Mouse (Mus musculus): ENCODE measurements around the gene Tm4sf4. TPM values are rescaled to one million over a fixed set of nuclear protein-coding genes. Genes with fewer than 3 reads are reported as not detected.

Gene Tm4sf4
- polyA plus RNA-seq (2012; rRNA removed) = 0.12 and 0.13 TPM in 2 replicates

DNA sequence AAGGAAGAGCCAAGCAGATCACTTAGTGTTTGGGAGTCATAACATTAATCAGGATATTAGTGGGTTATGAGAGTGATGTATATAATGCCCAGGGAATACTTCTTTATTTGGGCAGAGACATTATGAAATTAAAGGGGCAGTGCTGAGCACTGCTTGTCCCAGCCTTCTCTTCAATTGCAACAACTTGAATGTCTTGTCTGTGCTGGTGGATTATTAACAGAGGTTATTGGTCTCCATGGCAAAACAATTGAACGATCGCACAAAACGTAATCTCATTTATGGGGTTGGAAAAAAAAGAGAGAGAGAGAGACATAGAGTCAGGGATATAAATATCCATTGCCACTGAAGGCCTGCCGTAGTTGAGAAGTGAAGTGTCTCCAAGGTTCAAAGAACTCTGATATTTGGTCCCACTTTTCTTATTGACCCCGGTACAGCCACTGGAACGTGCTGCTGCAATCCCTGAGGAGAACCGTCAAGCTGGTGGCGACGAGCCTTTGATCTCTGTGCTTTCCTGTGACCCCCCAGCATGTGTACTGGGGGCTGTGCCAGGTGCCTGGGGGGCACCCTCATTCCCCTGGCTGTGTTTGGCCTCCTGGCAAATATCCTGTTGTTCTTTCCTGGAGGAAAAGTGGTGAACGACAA lies at the start of gene Tm4sf4:
Gene Tm4sf4 (plus strand): TSS at position 226 of the 642 bp plus-strand sequence.
- no peaks in the 10 kb centered on the region for H3K36me3 ChIP-seq (ENCODE audit: control insufficient read depth, insufficient read depth, low read length)
- no peaks in the 10 kb centered on the region for H3K27me3 ChIP-seq (ENCODE audit: control insufficient read depth, insufficient read depth, low read length)
- no peaks in the 10 kb centered on the region for H3K4me1 ChIP-seq (ENCODE audit: control insufficient read depth, insufficient read depth, insufficient read length)
- TF ChIP-seq CTCF (IDR thresholded peaks at IDR 0.05; ENCODE audit: extremely low read depth, insufficient read depth, insufficient read length, insufficient replicate concordance) = no peak
- no peak for TF ChIP-seq POLR2A (IDR thresholded peaks at IDR 0.05; ENCODE audit: low read depth, low read length)
- no peak within 1 kb of the TSS for H3K4me3 ChIP-seq (ENCODE audit: extremely low read depth, insufficient read depth, insufficient read length)
- no peak for DNase-seq (ENCODE audit: low read depth in 1 of 2, low spot score in 2 of 2)
- 89% methylated on average over 10 of the region's 10 CpGs for WGBS
- no peak within 1 kb of the TSS for H3K27ac ChIP-seq (ENCODE audit: insufficient read depth, low read length)

- no peaks in the 10 kb centered on the region for H3K27me3 ChIP-seq (ENCODE audit: control insufficient read depth, insufficient read depth, low read length)
- no peak for DNase-seq (ENCODE audit: low read depth in 1 of 2, low spot score in 2 of 2)
- H3K4me1 ChIP-seq (ENCODE audit: control insufficient read depth, insufficient read depth, insufficient read length) = no peaks in the 10 kb centered on the region
- no peak for TF ChIP-seq CTCF (IDR thresholded peaks at IDR 0.05; ENCODE audit: extremely low read depth, insufficient read depth, insufficient read length, insufficient replicate concordance)
- H3K4me3 ChIP-seq (ENCODE audit: extremely low read depth, insufficient read depth, insufficient read length) = no peak overlapping the region; the same call in 1 of the 2 replicates
- WGBS = 89% methylated on average over 6 of the region's 6 CpGs
- H3K36me3 ChIP-seq (ENCODE audit: control insufficient read depth, insufficient read depth, low read length) = no peaks in the 10 kb centered on the region
- no peak overlapping the region for H3K27ac ChIP-seq (ENCODE audit: insufficient read depth, low read length)
Measured at GRCm38 (mm10) chr3:57386423-57386822, 38.7 kb upstream of the Tm4sf4 start.

DNA sequence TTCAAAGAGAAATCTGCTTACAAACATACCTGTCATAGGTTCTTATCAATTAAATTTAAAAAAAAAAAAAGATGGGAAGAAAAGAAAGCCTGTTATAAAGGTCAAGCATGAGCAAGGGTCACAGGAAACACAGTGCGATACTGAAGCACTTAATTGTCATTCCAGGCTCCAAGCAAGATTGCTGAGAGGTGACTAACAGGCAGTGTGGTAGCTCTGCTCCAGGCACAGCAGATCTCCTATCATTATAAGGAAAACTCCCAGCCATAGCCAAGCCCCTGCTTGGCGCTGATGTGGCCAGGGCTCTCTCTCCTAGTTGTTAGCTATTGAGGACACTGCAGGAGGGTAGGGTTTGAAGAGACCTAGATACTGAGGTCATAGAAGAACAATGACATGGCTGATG lies 38.2 kb upstream of the Tm4sf4 start:
- H3K4me3 ChIP-seq (ENCODE audit: extremely low read depth, insufficient read depth, insufficient read length) = no peak overlapping the region
- DNase-seq (ENCODE audit: low read depth in 1 of 2, low spot score in 2 of 2) = no peak
- no peak overlapping the region for H3K27ac ChIP-seq (ENCODE audit: insufficient read depth, low read length)
- no peak for TF ChIP-seq POLR2A (IDR thresholded peaks at IDR 0.05; ENCODE audit: low read depth, low read length)
- no peak for TF ChIP-seq CTCF (IDR thresholded peaks at IDR 0.05; ENCODE audit: extremely low read depth, insufficient read depth, insufficient read length, insufficient replicate concordance)
- H3K27me3 ChIP-seq (ENCODE audit: control insufficient read depth, insufficient read depth, low read length) = no peaks in the 10 kb centered on the region
- no peaks in the 10 kb centered on the region for H3K4me1 ChIP-seq (ENCODE audit: control insufficient read depth, insufficient read depth, insufficient read length)
- H3K36me3 ChIP-seq (ENCODE audit: control insufficient read depth, insufficient read depth, low read length) = no peaks in the 10 kb centered on the region
- 75% methylated on average over 2 of the region's 2 CpGs for WGBS

DNA sequence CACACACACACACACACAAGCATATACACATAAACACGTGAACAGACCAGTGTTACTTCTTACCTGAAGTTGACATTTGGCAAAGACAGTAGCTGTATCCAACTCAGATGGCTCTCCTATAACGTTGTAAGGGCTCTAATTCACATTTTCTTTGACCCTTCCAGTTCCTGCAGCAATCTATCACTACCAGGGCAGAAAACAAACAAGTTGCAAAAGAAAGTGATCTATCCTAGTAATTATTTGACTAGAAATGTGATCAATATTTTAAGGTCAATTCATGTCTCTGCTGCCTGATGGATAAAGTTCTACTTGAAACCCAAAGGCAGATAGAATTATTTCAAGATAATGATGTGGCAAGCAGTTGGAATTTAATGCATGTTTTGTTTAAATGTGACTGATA lies 37.5 kb upstream of the Tm4sf4 start:
- WGBS = 53% methylated on average over 2 of the region's 2 CpGs
- no peak for DNase-seq (ENCODE audit: low read depth in 1 of 2, low spot score in 2 of 2)
- no peak overlapping the region for H3K27ac ChIP-seq (ENCODE audit: insufficient read depth, low read length)

GRCm38 (mm10) chr3:57411535-57411934 lies 13.6 kb upstream of the Tm4sf4 start:
- DNase-seq (ENCODE audit: low read depth in 1 of 2, low spot score in 2 of 2) = no peak
- Histone ChIP-seq H3K27me3 (ENCODE audit: control insufficient read depth, insufficient read depth, low read length) (no peaks in the 10 kb centered on the region), H3K36me3 (ENCODE audit: control insufficient read depth, insufficient read depth, low read length) (no peaks in the 10 kb centered on the region), H3K4me1 (ENCODE audit: control insufficient read depth, insufficient read depth, insufficient read length) (no peaks in the 10 kb centered on the region), H3K27ac (ENCODE audit: insufficient read depth, low read length) (no peak overlapping the region), H3K4me3 (ENCODE audit: extremely low read depth, insufficient read depth, insufficient read length) (no peak overlapping the region)
- WGBS = 78% methylated on average over 4 of the region's 4 CpGs
- TF ChIP-seq POLR2A (IDR thresholded peaks at IDR 0.05; ENCODE audit: low read depth, low read length) (no peak), CTCF (IDR thresholded peaks at IDR 0.05; ENCODE audit: extremely low read depth, insufficient read depth, insufficient read length, insufficient replicate concordance) (no peak)

More for the DNA sequence above, 37.5 kb upstream of the Tm4sf4 start:
- Histone ChIP-seq H3K4me1 (ENCODE audit: control insufficient read depth, insufficient read depth, insufficient read length) (no peaks in the 10 kb centered on the region), H3K36me3 (ENCODE audit: control insufficient read depth, insufficient read depth, low read length) (no peaks in the 10 kb centered on the region), H3K4me3 (ENCODE audit: extremely low read depth, insufficient read depth, insufficient read length) (no peak overlapping the region), H3K27me3 (ENCODE audit: control insufficient read depth, insufficient read depth, low read length) (no peaks in the 10 kb centered on the region)
- no peak for TF ChIP-seq POLR2A (IDR thresholded peaks at IDR 0.05; ENCODE audit: low read depth, low read length)
- TF ChIP-seq CTCF (IDR thresholded peaks at IDR 0.05; ENCODE audit: extremely low read depth, insufficient read depth, insufficient read length, insufficient replicate concordance) = no peak

DNA sequence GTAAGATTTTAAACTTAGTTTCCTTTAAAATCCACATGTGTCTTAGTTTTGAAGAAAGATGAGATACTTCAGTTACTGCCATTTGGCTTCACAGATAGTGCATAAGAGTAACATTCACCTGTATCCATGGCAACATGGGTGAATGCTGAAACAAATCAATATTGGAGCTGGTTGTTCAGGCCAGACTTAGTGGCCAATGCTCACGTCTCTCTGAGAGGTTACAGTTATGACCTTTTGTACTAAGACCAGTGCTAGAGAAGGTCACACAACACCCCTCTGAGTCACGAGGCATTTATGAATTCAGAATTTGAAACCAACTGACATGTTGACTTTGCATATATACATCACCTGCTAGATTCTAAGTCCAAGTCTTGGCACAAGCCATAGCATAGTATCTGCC lies 4.9 kb upstream of the Tm4sf4 start:
- H3K36me3 ChIP-seq (ENCODE audit: control insufficient read depth, insufficient read depth, low read length) = no peaks in the 10 kb centered on the region
- no peak for DNase-seq (ENCODE audit: low read depth in 1 of 2, low spot score in 2 of 2)
- H3K27ac ChIP-seq (ENCODE audit: insufficient read depth, low read length) = no peak overlapping the region
- WGBS = 82% methylated on average over 2 of the region's 2 CpGs
- no peak overlapping the region for H3K4me3 ChIP-seq (ENCODE audit: extremely low read depth, insufficient read depth, insufficient read length)
- no peak for TF ChIP-seq POLR2A (IDR thresholded peaks at IDR 0.05; ENCODE audit: low read depth, low read length)
- TF ChIP-seq CTCF (IDR thresholded peaks at IDR 0.05; ENCODE audit: extremely low read depth, insufficient read depth, insufficient read length, insufficient replicate concordance) = no peak
- no peaks in the 10 kb centered on the region for H3K4me1 ChIP-seq (ENCODE audit: control insufficient read depth, insufficient read depth, insufficient read length)
- H3K27me3 ChIP-seq (ENCODE audit: control insufficient read depth, insufficient read depth, low read length) = no peaks in the 10 kb centered on the region

- 88% methylated on average over 1 of the region's 1 CpGs for WGBS
Measured at GRCm38 (mm10) chr3:57420660-57421059, 4.5 kb upstream of the Tm4sf4 start.

More at GRCm38 (mm10) chr3:57420660-57421059, 4.5 kb upstream of the Tm4sf4 start:
- Histone ChIP-seq H3K4me1 (ENCODE audit: control insufficient read depth, insufficient read depth, insufficient read length) (no peaks in the 10 kb centered on the region), H3K36me3 (ENCODE audit: control insufficient read depth, insufficient read depth, low read length) (no peaks in the 10 kb centered on the region), H3K4me3 (ENCODE audit: extremely low read depth, insufficient read depth, insufficient read length) (no peak overlapping the region), H3K27ac (ENCODE audit: insufficient read depth, low read length) (no peak overlapping the region), H3K27me3 (ENCODE audit: control insufficient read depth, insufficient read depth, low read length) (no peaks in the 10 kb centered on the region)
- TF ChIP-seq CTCF (IDR thresholded peaks at IDR 0.05; ENCODE audit: extremely low read depth, insufficient read depth, insufficient read length, insufficient replicate concordance) (no peak), POLR2A (IDR thresholded peaks at IDR 0.05; ENCODE audit: low read depth, low read length) (no peak)
- DNase-seq (ENCODE audit: low read depth in 1 of 2, low spot score in 2 of 2) = no peak
